Mouse (Mus musculus) myocyte (in vitro differentiated cells): ENCODE data around the gene Anks1. TPM values are rescaled to one million over a fixed set of nuclear protein-coding genes. Genes with fewer than 3 reads are reported as not detected.

Experiments
- H3K27me3 ChIP-seq: one replicate; pipeline ENCODE4 v1.6.1; 2011; ENCODE audit not compliant: control insufficient read depth, insufficient read depth, insufficient read length
- H3K36me3 ChIP-seq: one replicate; pipeline ENCODE4 v1.6.1; 2011; ENCODE audit not compliant: control insufficient read depth, insufficient read depth
- H3K4me2 ChIP-seq: one replicate; pipeline ENCODE4 v1.6.1; 2011; ENCODE audit warnings: low read depth, control low read depth
- H3K4me3 ChIP-seq: one replicate; pipeline ENCODE4 v1.5.1; 2011; ENCODE audit warnings: mild to moderate bottlenecking, control low read depth, moderate library complexity
- H3K79me2 ChIP-seq: one replicate; pipeline ENCODE4 v1.6.1; 2011; ENCODE audit not compliant: control insufficient read depth, insufficient read depth
- H3ac ChIP-seq: one replicate; pipeline ENCODE4 v1.6.1; 2011; ENCODE audit not compliant: control insufficient read depth, insufficient read length
- CEBPB ChIP-seq: IDR thresholded peaks from 2 replicates; pipeline ENCODE4 v1.6.1; 2011; ENCODE audit warnings: mild to moderate bottlenecking, moderate library complexity; ENCODE audit not compliant: poor library complexity, insufficient read depth, severe bottlenecking
- E2F4 ChIP-seq: IDR thresholded peaks from one replicate; pipeline ENCODE4 v1.6.1; 2011; ENCODE audit warnings: mild to moderate bottlenecking, control low read depth, moderate library complexity; ENCODE audit not compliant: insufficient read depth
- MAX ChIP-seq: IDR thresholded peaks from one replicate; pipeline ENCODE4 v1.6.1; 2011; ENCODE audit warnings: low read depth, mild to moderate bottlenecking, control low read depth
- MYOD1 ChIP-seq, 3 experiments: IDR thresholded peaks; one replicate each; pipeline ENCODE4 v1.6.1; 2011; ENCODE audit warnings: control low read depth in 2 of 3, low read depth in 2 of 3, mild to moderate bottlenecking in 2 of 3, moderate library complexity in 1 of 3; ENCODE audit not compliant: insufficient read length in 2 of 3, control insufficient read depth in 1 of 3
- MYOG ChIP-seq, 3 experiments: IDR thresholded peaks; one replicate each; pipeline ENCODE4 v1.6.1; 2011; ENCODE audit warnings: control low read depth in 2 of 3, low read depth in 2 of 3, mild to moderate bottlenecking in 2 of 3; ENCODE audit not compliant: insufficient read length in 2 of 3, control insufficient read depth in 1 of 3, insufficient read depth in 1 of 3
- POLR2A ChIP-seq: IDR thresholded peaks from one replicate; pipeline ENCODE4 v1.6.1; 2011; ENCODE audit warnings: low read depth, mild to moderate bottlenecking, control low read depth, moderate library complexity; ENCODE audit not compliant: insufficient read length
- POLR2AphosphoS2 ChIP-seq: IDR thresholded peaks from one replicate; pipeline ENCODE4 v1.6.1; 2011; ENCODE audit warnings: low read depth, control low read depth; ENCODE audit not compliant: insufficient read length
- REST ChIP-seq: IDR thresholded peaks from one replicate; pipeline ENCODE4 v1.6.1; 2011; ENCODE audit warnings: mild to moderate bottlenecking, control low read depth, moderate library complexity; ENCODE audit not compliant: insufficient read depth, insufficient read length
- SRF ChIP-seq: IDR thresholded peaks from one replicate; pipeline ENCODE4 v1.6.1; 2011; ENCODE audit warnings: low read depth; ENCODE audit not compliant: control insufficient read depth, insufficient read length
- TCF12 ChIP-seq: IDR thresholded peaks from one replicate; pipeline ENCODE4 v1.6.1; 2011; ENCODE audit warnings: mild to moderate bottlenecking, control low read depth; ENCODE audit not compliant: poor library complexity, insufficient read depth, severe bottlenecking
- TCF3 ChIP-seq: IDR thresholded peaks from one replicate; pipeline ENCODE4 v1.6.1; 2011; ENCODE audit warnings: low read depth, control low read depth; ENCODE audit not compliant: insufficient read length
- USF1 ChIP-seq: IDR thresholded peaks from one replicate; pipeline ENCODE4 v1.6.1; 2011; ENCODE audit warnings: low read depth, mild to moderate bottlenecking, control low read depth, moderate library complexity
- polyA plus RNA-seq: library from polyadenylated mRNA; unstranded; fragments of >200 nt; fragmentation: generic; extraction: Trizol; gene quantifications from one replicate; pipeline ENCODE4 v1.2.1, GENCODE M21; 2012; ENCODE audit warnings: missing spikeins

Gene Anks1
- polyA plus RNA-seq, 1 experiment: 10.0 TPM

GRCm38 (mm10) chr17:28015068-28015730, 106.1 kb downstream of the Anks1 start:
- TF ChIP-seq TCF12 (no peak), E2F4 (no peak)
- H3K79me2 ChIP-seq: no peaks in the 10 kb centered on the region
- no peaks in the 10 kb centered on the region for H3K27me3 ChIP-seq
- H3ac ChIP-seq: no peak overlapping the region
- H3K36me3 ChIP-seq: no peaks in the 10 kb centered on the region
- H3K4me2 ChIP-seq: no peak overlapping the region
- H3K4me3 ChIP-seq: no peak overlapping the region

- H3K4me2 ChIP-seq: no peak overlapping the region
- no peaks in the 10 kb centered on the region for H3K79me2 ChIP-seq
- no peak for TF ChIP-seq SRF
- TF ChIP-seq TCF3: no peak
- no peak for TF ChIP-seq MAX
- no peak for TF ChIP-seq POLR2A
- no peak for TF ChIP-seq POLR2AphosphoS2
- TF ChIP-seq TCF12: no peak
- no peak for TF ChIP-seq MYOD1 (IDR thresholded peaks at IDR 0.05; ENCODE audit: control insufficient read depth in 1 of 3, insufficient read length in 2 of 3, low read depth in 2 of 3)
- TF ChIP-seq E2F4: no peak
- TF ChIP-seq CEBPB: no peak
- no peak for TF ChIP-seq REST
- TF ChIP-seq MYOG (IDR thresholded peaks at IDR 0.05; ENCODE audit: control insufficient read depth in 1 of 3, insufficient read depth in 1 of 3, insufficient read length in 2 of 3, low read depth in 2 of 3): no peak
- no peak overlapping the region for H3ac ChIP-seq
- no peak overlapping the region for H3K4me3 ChIP-seq
- no peaks in the 10 kb centered on the region for H3K27me3 ChIP-seq
- no peaks in the 10 kb centered on the region for H3K36me3 ChIP-seq
These were observed 107.1 kb downstream of the Anks1 start for GRCm38 (mm10) chr17:28016056-28016797.

GRCm38 (mm10) chr17:28018344-28018743, 109.2 kb downstream of the Anks1 start:
- Histone ChIP-seq H3ac (no peak overlapping the region), H3K27me3 (no peaks in the 10 kb centered on the region), H3K4me3 (no peak overlapping the region), H3K4me2 (no peak overlapping the region), H3K79me2 (no peaks in the 10 kb centered on the region), H3K36me3 (no peaks in the 10 kb centered on the region)
- no peak for TF ChIP-seq USF1
- TF ChIP-seq REST: no peak
- TF ChIP-seq TCF12: no peak
- TF ChIP-seq SRF: no peak
- no peak for TF ChIP-seq MAX
- TF ChIP-seq POLR2AphosphoS2: no peak
- TF ChIP-seq TCF3: no peak
- no peak for TF ChIP-seq MYOD1 (IDR thresholded peaks at IDR 0.05; ENCODE audit: control insufficient read depth in 1 of 3, insufficient read length in 2 of 3, low read depth in 2 of 3)
- TF ChIP-seq CEBPB: no peak
- TF ChIP-seq POLR2A: no peak
- no peak for TF ChIP-seq MYOG (IDR thresholded peaks at IDR 0.05; ENCODE audit: control insufficient read depth in 1 of 3, insufficient read depth in 1 of 3, insufficient read length in 2 of 3, low read depth in 2 of 3)

GRCm38 (mm10) chr17:28018776-28019175, 109.7 kb downstream of the Anks1 start:
- Histone ChIP-seq H3K36me3 (no peaks in the 10 kb centered on the region), H3ac (no peak overlapping the region), H3K4me3 (no peak overlapping the region), H3K4me2 (no peak overlapping the region), H3K27me3 (no peaks in the 10 kb centered on the region), H3K79me2 (no peaks in the 10 kb centered on the region)
- no peak for TF ChIP-seq POLR2AphosphoS2
- no peak for TF ChIP-seq USF1
- TF ChIP-seq TCF3: no peak

GRCm38 (mm10) chr17:28019785-28020696, 110.9 kb downstream of the Anks1 start:
- no peaks in the 10 kb centered on the region for H3K27me3 ChIP-seq
- no peaks in the 10 kb centered on the region for H3K79me2 ChIP-seq
- H3K4me3 ChIP-seq: no peak overlapping the region
- TF ChIP-seq MYOG (IDR thresholded peaks at IDR 0.05; ENCODE audit: control insufficient read depth in 1 of 3, insufficient read depth in 1 of 3, insufficient read length in 2 of 3, low read depth in 2 of 3) (peak in 1 of 3 experiments; percentile 58), USF1 (no peak)
- H3ac ChIP-seq: no peak overlapping the region
- no peaks in the 10 kb centered on the region for H3K36me3 ChIP-seq
- no peak overlapping the region for H3K4me2 ChIP-seq
